Mouse (Mus musculus) mouse trophoblast stem cell (cell line): ENCODE measurements around the gene Mllt6.
"Not testable (repeated sequence)": the region's sequence is repeated elsewhere in the genome, so short reads cannot be mapped to it uniquely, and the experiment has no call there.

ENCODE experiments used
- in situ Hi-C, 2 experiments: fragments of 300-500 bp; cut with MseI, MboI; formaldehyde crosslinking; loops; 2 replicates in 1 of 2; 3 replicates in 1 of 2; pipeline ENCODE4 v1.15.1; 2025

Mllt6 gene

DNA sequence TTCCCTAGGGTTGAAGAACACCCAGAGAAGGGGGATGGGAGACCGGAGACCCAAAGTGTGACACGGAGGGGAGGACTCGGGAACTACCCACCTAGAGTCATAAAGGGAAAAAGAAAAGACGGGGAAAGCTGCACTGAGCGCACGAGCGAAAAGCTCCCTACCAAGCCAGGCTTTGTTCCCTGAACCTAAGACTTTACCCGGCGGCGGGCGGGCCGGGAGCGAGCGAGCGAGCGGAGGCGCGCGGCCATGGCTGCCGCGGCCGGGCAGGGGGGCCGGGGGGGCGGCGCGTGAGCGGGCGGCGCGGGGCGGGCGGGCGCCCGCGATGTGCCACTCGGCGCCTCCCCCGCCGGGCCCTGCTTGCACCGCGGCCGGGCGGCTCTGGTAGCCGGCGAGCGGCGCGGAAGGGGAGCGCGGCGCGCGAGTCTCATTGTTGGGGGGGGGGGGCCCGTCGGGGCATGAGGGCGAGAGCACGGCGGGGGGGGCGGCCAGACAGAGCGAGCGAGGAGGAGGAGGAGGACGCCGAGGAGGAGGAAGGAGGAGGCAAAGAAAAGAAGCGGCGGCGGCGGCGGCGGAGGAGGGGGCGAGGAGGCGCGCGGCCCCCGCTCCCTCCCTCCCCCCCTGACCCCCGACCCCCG is at the start of gene Mllt6:
Gene Mllt6 (plus strand): TSS at position 522 of the 635 bp plus-strand sequence.
- in situ Hi-C loops, result no loop called here

DNA sequence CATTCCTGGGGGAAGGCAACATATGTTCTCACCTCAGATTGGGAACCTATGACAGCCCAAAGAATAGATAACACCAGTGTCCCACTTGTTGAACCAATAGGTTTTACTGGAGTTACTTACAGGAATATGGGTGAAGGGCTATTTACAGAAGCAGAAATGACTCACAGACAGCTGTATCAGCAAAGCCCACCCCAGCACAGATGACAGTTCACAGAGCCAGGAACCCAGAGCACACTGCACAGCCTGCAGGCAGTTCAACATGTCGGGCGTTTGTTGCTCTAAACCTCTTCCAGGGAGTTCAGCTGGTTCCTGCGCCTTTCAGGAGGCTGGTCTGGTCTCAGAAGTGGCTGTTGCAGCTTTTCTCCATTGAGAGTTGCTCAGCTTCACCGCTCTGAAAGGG is 47.9 kb upstream of the Mllt6 start:
- in situ Hi-C loops, result no loop called here

DNA sequence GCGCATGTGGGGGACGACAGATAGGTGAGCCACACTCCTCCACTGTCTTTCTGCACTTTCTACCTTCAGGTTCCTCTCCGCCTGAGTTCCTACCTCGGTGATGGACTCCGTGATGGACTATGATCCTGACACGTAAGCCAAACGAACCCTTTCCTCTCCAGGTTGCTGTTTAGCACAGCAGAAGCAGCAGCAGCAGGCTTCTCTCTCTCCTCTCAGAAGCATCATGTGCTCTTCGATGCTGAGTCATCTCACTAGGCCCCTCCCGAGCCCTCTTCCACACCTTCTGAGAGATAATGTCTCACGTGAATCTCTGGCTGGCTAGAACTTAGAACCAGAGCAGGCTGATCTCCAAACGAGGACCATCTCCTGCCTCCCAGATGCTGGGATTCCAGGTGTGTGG is 44.8 kb upstream of the Mllt6 start:
- in situ Hi-C loops, result no loop called here

DNA sequence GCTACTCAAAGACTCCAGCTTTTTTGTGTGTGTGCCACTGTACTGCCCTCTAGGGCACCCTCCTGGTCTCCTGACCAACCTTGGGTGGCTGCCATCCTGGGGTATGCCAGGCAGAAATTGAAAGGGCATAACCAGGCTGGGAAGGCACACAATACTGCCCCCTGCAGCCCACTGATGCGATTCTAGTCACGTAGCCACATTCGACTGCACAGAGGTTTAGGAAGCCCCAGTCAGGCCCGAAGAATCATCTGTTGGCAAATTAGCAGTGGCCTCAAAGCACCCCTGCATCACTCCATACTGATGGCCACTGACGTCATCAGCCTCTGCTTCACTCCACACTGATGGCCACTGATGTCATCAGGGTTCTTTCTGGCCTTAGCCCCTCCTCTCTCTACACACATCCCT is 43.8 kb upstream of the Mllt6 start:
- in situ Hi-C loops, result no loop called here

DNA sequence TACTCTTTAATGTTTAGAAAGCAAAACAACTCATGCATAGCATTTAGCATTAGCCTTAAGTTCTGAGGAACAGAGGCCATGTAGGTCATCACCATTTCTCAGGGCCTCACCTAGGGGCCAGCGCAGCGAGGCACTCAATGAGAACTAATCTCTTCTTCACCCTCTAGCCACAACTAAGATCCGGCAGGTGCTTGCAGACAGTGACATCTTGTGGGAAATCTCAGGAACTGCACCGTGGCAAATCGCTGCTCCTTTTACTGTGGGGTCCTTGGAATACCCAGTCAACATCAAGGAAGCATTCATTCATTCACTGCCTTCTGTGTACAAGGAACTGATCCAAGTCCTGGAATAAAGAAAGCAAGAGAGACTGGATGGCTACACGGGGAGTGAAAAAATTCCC is 40.8 kb upstream of the Mllt6 start:
- in situ Hi-C loops, result no loop called here

DNA sequence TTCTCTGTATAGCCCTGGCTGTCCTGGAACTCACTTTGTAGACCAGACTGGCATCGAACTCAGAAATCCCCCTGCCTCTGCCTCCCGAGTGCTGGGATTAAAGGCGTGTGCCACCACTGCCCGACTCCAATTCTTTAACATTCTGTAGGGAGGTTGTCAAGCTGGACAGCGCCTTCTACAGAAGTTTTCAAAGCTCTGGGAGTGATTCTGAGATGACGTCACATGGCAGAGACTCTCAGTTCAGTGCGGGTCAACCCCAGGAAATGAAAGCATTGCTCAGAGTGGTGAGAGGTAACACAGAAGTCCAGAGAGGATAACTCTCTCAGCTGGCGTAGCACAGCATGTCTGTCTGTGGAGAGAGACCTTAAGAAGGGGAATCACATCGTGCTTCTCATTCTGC is 40.0 kb upstream of the Mllt6 start:
- in situ Hi-C loops, result no loop called here

DNA sequence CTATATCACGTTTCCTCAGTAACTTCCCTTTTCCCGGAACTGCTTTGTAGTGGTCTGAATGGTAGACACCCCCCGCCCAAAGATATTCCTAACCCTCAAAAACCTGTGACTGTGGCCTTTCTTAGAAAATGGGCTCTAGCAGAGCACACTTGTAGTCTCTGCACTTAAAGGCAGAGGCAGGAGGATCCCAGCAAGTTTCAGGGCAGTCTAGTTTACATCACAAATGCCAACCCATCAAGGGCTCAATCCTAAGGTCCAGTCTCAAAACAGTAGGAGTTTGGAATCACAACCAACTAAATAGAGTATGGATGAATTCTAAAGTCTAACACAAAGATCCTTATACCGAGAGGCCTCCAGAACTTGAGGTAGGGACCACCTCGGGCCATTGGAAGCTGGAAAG is 37.7 kb upstream of the Mllt6 start:
- in situ Hi-C loops, result no loop called here

DNA sequence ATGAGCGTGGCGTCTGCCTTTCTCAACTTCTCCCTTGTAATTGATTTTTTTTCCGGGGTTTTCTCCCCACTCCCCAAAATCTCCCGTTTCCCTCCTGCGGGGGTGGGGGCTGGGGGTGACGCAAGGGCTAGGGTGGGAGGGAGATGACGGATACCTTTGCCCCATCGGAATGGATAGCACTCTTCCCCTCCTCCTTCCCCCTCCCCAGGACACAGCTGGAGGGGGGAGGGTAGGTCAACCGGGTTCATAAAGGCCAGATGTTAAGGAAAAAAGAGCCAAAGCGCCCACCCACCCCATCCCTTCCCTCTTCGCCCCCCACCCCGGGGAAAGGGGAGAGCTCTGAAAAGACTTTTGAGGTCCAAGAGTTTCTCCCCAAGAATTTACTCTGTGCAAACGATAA is 36.8 kb upstream of the Mllt6 start:
- in situ Hi-C loops, result no loop called here

DNA sequence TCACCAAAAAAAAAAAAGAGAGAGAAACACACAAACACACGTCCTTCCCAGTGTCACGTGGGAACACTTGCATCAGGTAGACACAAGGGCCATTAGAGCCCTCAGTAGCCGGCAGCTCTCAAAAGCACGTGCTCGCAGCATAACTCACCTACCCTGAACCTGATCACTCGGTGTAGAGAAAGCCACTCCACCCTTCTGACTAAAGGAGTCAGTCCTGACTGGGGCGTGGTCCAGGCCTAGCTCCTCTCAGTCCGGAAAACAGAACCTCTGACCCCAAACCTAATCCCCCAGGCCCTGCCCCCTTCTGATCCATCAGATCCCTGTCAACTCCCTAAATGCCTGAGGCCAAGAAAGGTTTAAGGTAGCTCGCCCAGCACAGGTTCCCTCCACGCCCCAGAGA is 36.4 kb upstream of the Mllt6 start:
- in situ Hi-C loops, result no loop called here

DNA sequence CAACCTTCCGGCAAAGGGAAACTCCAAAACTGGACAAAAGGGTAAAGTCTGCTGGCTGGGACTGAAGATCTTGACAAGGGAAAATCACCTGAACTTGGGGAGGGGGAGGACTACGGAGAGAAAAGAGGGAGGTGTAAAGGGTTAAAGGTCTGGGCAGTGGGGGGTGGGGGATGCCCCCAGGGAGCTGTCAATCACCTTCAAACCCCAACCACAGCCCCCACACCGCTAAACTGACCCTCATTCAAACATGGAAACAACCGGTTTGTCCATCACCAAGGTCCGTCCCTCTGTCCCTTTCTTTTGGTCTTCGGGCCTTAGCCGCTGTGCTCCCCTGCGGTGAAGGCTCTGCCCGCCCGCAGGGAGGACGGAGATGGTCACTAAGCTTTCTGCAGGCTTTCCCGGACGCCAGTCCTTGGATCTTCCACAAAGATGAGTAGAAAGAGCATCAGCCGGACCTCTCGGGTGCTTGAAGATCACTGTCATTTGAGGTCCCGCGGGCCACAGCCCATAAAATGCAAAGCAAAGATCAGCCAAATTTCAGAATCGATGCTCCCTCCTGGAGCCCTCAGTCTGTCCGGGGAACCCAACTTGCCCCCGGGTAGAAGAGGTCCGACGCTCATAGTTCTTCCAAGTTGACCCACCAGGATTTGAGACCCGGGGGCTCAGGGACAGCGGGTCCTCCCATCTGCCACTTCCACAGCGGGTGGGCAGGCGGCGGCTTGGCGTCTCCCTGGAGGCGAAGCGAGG is 35.5 kb upstream of the Mllt6 start:
- in situ Hi-C loops, result no loop called here

DNA sequence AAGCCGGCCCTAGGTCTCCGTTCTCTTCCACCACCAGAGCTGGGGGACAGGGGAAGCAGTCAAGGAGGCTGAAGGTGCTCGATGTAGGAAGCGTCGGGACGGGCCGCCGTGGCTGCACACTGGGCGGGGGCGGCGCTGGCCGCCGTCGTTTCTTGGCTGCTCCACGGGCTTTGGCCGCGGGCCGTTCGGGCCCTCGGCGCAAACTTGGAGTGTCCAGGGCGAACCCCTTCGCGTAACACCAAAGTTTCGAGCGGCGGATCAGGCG is 35.0 kb upstream of the Mllt6 start:
- in situ Hi-C loops, result no loop called here

DNA sequence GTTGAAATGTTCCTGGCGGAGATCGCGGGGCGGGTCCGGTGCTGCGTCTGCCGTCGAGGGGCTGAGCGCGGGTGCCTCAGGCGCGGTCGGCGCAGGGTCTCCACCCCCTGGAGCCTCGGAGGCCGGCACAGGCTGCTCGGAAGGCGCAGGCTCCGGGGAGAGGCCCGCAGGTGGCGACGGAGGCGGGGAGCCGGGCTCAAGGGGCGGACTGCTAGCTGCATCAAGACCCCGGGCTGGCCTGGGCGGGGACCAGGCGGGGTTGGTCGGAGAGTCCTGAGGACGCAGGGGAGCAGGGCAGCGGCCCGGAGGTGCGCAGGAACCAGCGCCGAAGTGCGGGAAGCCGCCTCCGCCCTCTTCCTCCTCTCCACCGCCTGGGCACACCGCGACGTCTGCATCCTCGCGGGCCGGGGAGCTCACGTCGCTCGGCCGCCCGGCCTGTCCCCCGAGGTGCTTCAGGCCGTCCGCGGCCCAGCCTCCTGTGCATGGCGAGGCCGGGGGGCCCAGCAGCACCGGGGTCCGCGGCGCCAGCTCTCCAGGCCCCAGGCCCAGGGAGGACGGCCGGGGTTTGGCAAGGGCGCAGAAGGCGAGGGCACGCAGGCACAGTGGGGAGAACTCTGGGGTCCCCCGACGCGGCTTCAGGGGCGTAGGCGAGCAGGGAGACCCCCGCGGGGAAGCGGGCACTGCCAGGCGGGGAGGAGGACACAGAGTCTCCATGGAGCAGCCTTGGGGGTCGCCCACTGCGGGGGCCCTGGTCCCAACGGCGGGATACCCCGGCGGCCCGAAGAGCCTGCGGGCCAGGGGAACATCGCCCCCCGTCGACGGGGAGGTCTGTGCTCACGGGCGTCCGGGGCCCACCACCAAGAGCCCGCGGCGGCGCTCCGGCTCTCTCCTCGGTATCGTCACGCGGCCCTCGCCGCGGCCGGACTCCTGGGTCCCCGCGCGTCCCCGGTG is 34.4 kb upstream of the Mllt6 start:
- in situ Hi-C loops, result no loop called here

DNA sequence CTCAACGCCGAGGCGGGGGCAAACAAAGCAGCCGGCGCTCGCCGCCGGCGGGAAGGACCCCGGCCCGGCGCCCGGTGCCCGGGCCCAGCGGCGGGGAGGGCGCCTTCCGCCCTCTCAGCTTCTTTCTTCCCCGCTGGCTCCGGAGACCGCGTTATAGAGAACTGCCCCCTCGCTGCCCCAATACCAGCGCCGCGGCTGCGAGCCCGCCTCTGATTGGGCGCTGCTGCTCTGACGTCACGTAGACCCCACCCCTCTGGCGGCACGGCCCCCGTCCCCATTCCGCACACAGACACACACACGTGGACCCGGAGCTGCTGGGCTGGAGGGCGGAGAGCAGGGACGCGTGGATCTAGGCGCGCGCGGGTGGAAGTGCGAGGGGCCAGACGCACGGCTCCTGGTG is 33.6 kb upstream of the Mllt6 start, which contains the start of gene Epop:
Gene Epop (minus strand): TSS at position 127 of the 400 bp plus-strand sequence.
- in situ Hi-C loops, result no loop called here

DNA sequence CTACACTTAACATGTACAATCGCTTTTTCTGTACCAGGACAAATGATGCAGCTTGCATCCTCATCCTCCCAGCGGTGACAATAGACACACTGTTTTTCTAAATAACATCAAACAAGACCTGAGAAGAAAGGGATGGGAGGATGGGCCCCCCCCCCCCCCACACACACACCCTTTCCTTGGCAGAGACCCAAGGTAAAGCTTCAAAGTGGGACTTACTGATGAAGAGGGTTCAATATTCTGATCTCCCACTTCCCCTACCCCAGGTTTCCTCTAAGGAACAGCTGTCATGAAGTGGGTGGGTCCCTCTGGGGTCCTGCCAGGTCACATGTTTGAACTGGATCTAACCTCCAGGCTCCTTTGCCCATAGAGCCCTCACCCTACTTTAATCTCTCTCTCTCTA is 32.2 kb upstream of the Mllt6 start:
- in situ Hi-C loops, result no loop called here

DNA sequence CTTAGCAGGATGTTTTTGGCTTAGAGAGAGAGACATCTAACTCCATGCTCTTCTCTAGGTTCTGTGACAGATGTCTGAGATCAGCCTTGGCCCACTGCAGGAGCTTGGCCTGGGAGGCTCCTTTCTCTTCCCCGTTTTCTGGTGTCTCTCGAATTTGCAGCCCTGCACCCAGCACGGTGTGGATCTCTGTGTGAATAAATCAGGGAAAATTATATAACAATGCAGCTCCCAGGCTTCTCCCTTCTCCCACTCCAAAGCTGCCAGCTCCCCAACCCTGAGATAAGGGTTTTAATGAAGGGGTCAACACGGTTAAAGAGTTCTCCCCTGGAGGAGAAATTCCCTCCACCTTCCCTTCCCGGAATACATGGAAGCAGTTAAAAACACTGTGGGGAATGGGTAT is 31.7 kb upstream of the Mllt6 start:
- in situ Hi-C loops, result no loop called here

DNA sequence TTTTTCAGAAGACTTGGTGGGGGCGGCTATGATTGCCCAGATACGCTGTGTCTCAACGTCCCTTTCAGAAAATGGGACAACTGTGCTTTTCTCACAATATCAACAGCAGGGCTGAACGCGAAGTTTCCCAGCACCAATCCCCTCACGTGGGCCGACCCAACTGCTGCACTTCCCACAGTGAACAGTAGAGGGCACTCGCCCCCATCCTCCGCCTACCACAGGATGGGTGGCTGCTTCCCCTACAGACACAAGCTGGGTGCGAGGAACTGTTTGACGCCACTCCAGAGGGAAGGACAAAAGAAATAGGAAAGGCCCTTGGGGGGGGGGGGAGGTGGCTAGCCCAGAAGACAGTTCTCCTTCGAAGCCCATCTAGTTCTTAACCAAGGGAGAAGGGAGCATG is 31.3 kb upstream of the Mllt6 start:
- in situ Hi-C loops, result no loop called here

DNA sequence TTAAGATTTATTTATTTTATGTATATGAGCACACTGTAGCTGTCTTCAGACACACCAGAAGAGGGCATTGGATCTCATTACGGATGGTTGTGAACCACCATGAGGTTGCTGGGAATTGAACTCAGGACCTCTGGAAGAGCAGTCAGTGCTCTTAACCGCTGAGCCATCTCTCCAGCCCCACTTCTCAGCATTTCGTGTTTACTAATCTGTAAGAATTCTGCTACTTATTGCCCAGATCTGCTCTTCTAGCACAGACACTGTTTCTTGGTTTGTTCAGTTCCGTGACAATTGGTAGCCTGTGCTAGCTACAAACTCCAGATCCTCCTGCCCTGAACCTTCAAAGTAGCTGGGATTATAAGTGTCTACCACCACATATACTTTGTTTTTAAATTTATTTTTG is 30.8 kb upstream of the Mllt6 start:
- in situ Hi-C loops, result not testable (repeated sequence)

DNA sequence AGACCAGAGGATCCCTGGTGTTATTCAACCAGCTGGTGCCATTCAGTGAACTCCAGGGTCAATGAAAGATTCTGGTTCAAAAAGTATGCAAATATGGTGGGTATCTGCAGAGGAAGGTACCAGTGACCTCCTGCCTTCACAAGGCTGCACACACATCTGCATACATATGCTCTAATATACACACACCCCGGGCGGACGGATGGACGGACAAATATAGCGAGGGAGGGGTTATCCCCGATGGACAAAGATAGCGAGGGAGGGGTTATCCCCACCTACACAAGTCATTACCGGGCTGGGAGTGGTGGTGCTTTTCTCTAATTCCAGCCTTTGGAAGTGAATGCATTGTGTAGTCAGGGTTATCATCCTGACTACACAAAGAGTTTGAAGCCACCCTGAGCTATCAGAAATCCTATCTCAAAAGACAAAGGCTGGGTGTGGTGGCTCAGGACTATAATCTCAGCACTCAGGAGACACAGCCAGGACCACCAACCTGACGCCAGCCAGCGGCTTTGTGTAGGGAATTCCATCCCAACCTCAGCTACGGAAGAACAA is 27.7 kb upstream of the Mllt6 start:
- in situ Hi-C loops, result no loop called here

DNA sequence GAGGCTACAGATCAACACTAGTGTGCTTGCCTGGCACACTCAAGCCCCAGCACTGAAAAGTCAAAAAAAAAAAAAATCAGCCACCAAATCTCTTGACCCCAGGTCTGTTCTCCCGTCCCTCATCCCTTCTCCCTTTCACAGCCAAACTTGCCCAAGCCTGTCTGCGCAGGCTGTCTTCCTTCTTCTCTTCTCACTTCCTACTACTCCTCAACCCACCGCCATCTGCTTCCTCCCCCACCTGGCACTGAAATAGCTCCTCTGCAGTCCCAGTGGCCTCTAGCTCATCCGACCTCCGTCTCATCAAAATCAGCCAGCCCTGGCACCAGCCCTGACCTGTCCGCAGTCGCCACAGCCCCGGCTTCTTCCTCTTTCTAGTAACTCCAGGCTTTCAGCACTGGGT is 21.5 kb upstream of the Mllt6 start:
- in situ Hi-C loops, result no loop called here

DNA sequence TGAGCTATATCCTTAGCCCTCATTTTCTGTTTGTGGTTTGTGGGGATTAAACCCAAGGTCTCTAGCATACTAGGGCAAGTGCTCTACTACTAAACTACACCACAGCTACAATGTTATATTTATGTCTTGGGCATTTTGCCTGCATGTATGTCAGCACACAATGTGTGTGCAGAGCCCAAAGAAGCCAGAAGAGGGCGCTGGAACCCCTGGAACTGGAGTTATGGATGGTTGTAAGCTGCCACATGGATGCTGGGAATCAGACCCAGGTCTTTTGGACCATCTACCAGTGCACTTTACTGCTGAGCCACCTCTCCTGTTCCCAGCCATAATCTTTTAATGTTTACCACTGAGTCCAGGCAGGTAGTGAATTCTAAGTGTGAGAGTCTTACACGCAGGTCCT is 20.5 kb upstream of the Mllt6 start:
- in situ Hi-C loops, result no loop called here

DNA sequence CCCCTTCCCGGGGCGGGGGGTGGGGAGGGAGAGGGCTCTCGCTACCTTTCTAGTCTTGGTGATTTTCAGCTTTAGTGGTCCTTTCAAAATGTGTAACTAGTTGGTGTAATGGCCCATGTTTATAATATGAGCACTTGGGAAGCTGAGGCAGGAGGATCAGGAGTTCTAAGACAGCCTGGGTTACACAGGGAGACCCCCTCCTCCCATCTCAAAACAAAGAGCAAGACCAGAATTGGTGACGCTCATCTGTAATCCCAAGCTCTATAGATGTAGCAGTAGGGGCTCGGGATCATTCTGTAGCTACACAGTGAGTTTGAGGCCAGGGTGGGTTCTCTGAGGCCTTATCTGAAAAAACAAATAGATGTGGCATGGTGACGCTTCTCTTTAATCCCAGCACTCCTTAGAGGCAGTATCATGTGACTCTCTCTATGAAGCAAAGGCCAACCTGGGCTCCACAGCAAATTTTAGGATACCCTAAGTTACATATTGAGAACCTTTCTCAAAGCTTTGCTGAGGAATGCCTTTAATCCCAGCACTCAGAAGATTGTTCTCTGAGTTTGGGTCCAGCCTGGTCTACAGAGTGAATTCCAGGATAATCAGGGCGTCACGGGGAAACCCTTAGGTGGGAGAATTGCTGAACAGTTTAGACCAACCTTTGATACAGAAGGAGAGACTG is 19.7 kb upstream of the Mllt6 start:
- in situ Hi-C loops, result no loop called here

DNA sequence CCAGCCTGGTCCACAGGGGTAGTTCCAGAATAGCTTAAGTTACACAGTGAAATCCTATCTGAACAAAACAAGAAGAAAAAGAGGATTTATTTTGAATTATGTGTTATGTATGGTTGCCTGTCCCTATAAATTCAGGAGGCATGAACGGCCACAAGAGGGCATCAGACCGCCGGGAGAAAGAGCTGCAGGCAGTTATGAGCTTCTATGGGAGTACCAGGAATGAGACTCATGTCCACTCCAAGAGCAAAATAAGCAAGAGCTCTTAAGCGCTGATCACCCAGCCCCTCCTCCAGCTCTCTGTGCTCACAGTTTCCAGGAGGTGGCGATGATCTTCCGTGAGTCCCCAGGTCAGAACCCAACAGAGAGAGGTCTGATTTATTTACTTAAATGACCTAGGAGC is 18.4 kb upstream of the Mllt6 start:
- in situ Hi-C loops, result loop anchor here (5.0 kb wide), 1 partner anchor 47 kb away; no protein-coding TSS in a partner anchor
